Mouse (Mus musculus): ENCODE measurements around the gene Wwox. TPM values are rescaled to one million over a fixed set of nuclear protein-coding genes. Genes with fewer than 3 reads are reported as not detected.

Wwox gene
- polyA plus RNA-seq, 1 experiment from 2014 or later, result 12.1 TPM

DNA sequence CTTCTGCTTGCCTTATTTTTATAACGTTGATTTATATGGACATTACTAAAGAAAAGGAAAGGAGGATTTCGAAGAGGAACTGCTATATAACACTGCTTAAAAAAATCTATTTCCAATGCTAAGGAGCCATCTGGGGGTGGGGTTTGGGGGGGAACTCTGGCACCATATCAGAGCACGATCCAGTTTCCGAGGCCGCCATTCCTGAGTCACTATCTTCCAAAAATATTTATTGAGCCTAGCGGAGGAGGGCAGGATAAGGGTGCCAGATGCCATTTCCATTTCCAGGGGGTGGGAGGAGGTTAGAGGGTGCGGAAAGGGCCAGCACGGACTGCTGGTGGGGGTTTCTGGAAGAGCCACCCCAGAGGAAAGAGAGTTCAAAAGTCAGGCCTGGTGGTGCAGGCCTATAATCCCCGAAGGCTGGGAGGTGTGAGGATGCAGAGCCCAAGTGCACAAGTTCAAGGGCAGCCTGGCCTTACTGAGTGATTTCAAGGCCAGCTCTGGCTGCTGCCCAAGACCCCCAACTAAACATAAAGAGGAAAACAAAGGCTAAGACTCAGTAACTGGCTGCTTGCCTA lies 658.6 kb downstream of the Wwox start:
- Histone ChIP-seq H3K4me1 (peaks cover under 1% of the 10 kb centered on the region; the same call in 1 of the 2 replicates), H3K4me3 (no peak overlapping the region), H3K27me3 (ENCODE audit: poor library complexity, severe bottlenecking) (peaks cover 14% of the 10 kb centered on the region; the same call in 1 of the 2 replicates), H3K9me3 (no peaks in the 10 kb centered on the region), H3K27ac (no peak overlapping the region), H3K36me3 (replicated peaks) (no peaks in the 10 kb centered on the region)
- 91% methylated on average over 9 of the region's 9 CpGs for WGBS
- no peak for DNase-seq (ENCODE audit: extremely low spot score, low spot score)

DNA sequence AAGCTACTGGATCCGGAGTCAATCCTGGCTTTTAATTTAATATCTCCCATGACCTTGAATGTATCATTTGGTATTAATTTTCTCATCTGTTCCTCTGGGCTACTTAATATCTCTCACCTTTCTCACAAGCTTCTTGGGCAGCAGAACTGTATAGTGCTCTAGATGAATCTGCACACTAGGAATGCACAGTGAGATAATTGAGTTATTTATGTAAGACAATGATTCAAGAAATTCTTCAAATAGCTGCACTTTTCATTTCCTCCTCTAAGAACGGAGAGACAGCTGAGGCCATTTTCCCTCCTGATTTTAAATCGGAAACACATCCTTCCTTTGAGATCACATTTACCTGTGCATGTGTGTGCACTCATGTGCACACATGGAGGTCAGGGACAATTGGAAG lies 669.9 kb downstream of the Wwox start:
- Histone ChIP-seq H3K27me3 (ENCODE audit: poor library complexity, severe bottlenecking) (0 out of 2 replicates have a peak, but pooled peaks cover 5% of the 10 kb centered on the region), H3K9me3 (no peaks in the 10 kb centered on the region), H3K4me1 (peaks cover 64% of the 10 kb centered on the region), H3K27ac (no peak overlapping the region), H3K4me3 (no peak overlapping the region), H3K36me3 (replicated peaks) (no peaks in the 10 kb centered on the region)
- 76% methylated on average over 3 of the region's 3 CpGs for WGBS
- no peak for DNase-seq (ENCODE audit: extremely low spot score, low spot score)

DNA sequence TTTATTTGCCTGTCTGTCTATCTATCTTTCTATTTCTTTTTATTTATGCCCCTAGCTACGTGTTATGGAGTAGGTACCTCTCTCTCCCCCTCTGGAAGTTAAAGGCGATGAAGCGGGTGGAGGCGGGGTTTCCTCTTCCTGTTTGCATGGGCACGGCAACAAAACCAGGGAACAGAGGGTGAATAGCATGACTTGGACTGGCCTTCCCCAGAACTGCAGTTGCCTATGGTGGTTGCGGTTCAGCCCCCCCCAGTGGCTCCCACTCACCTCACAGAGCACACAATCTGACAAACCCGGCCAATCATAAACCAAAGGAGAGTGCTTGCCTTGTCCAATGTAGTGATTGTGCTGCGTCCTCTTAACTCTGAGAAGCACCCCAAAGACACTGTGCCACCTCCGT lies 671.0 kb downstream of the Wwox start:
- Histone ChIP-seq H3K27me3 (ENCODE audit: poor library complexity, severe bottlenecking) (0 out of 2 replicates have a peak, but pooled peaks cover 5% of the 10 kb centered on the region), H3K4me1 (peaks cover 67% of the 10 kb centered on the region), H3K4me3 (no peak overlapping the region), H3K27ac (no peak overlapping the region), H3K9me3 (no peaks in the 10 kb centered on the region), H3K36me3 (replicated peaks) (no peaks in the 10 kb centered on the region)
- DNase-seq (ENCODE audit: extremely low spot score, low spot score), result no peak
- WGBS, result 88% methylated on average over 9 of the region's 9 CpGs

DNA sequence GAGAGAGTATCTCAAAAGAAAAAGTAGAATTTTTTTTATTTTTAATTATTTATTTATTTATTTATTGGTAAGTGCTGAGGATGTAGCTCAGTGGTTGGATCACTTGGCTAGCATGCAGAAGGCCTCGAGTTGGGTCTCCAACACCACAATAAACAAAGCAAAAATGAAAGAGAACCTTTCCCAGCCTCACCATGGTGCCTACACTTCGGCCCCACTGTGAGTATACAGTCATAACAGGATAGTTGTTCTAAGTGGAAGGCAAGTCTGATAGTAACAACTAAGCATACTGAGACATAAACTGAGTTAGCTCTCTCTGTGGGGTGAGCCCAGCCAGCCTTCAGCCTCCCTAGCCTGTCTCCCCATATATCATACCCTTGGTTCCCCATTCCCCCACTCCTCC lies 672.6 kb downstream of the Wwox start:
- H3K27me3 ChIP-seq (ENCODE audit: poor library complexity, severe bottlenecking), result 0 out of 2 replicates have a peak, but pooled peaks cover 5% of the 10 kb centered on the region
- DNase-seq (ENCODE audit: extremely low spot score, low spot score), result no peak
- no peak overlapping the region for H3K4me3 ChIP-seq
- WGBS, result 90% methylated on average over 2 of the region's 2 CpGs
- H3K9me3 ChIP-seq, result no peaks in the 10 kb centered on the region
- no peaks in the 10 kb centered on the region for H3K36me3 ChIP-seq (replicated peaks)
- H3K4me1 ChIP-seq, result peaks cover 50% of the 10 kb centered on the region
- no peak overlapping the region for H3K27ac ChIP-seq

DNA sequence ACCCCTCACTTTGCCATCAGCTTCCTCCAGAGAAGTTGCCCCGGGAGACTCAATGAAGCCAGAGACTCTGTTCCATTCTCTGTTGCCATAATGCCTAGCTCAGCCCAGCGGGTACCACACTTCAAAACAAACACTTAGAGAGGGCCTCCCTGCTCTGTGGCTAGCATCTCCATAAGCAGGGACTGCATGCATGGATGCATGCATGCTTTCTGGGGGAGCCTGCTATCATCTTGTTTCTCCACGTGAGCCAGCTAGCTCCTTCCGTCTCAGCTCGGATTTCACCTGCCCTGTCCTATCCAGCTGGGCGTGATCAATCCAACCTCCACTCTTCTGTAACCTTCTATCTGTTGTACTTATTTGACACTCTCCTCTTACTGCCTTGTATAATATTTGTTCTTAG lies 675.0 kb downstream of the Wwox start:
- no peaks in the 10 kb centered on the region for H3K36me3 ChIP-seq (replicated peaks)
- H3K4me1 ChIP-seq, result peaks cover 26% of the 10 kb centered on the region
- H3K4me3 ChIP-seq, result no peak overlapping the region
- no peak overlapping the region for H3K27ac ChIP-seq
- H3K27me3 ChIP-seq (ENCODE audit: poor library complexity, severe bottlenecking), result no peaks in the 10 kb centered on the region
- DNase-seq (ENCODE audit: extremely low spot score, low spot score), result no peak
- WGBS, result 47% methylated on average over 6 of the region's 6 CpGs
- no peaks in the 10 kb centered on the region for H3K9me3 ChIP-seq

GRCm38 (mm10) chr8:115126081-115126480 lies 686.6 kb downstream of the Wwox start:
- H3K27ac ChIP-seq, result no peak overlapping the region
- DNase-seq (ENCODE audit: extremely low spot score, low spot score), result no peak
- WGBS, result 70% methylated on average over 7 of the region's 7 CpGs
- H3K4me1 ChIP-seq, result peaks cover 15% of the 10 kb centered on the region; the same call in 1 of the 2 replicates
- no peak overlapping the region for H3K4me3 ChIP-seq
- no peaks in the 10 kb centered on the region for H3K36me3 ChIP-seq (replicated peaks)
- H3K27me3 ChIP-seq (ENCODE audit: poor library complexity, severe bottlenecking), result no peaks in the 10 kb centered on the region; the same call in 1 of the 2 replicates
- H3K9me3 ChIP-seq, result no peaks in the 10 kb centered on the region

- Histone ChIP-seq H3K4me1 (peaks cover 15% of the 10 kb centered on the region; the same call in 1 of the 2 replicates), H3K36me3 (replicated peaks) (no peaks in the 10 kb centered on the region), H3K27me3 (ENCODE audit: poor library complexity, severe bottlenecking) (peaks cover 2% of the 10 kb centered on the region; the same call in 1 of the 2 replicates), H3K27ac (no peak overlapping the region), H3K4me3 (no peak overlapping the region), H3K9me3 (no peaks in the 10 kb centered on the region)
- 93% methylated on average over 5 of the region's 5 CpGs for WGBS
- DNase-seq (ENCODE audit: extremely low spot score, low spot score), result no peak
These were observed 687.2 kb downstream of the Wwox start for GRCm38 (mm10) chr8:115126674-115127073.

DNA sequence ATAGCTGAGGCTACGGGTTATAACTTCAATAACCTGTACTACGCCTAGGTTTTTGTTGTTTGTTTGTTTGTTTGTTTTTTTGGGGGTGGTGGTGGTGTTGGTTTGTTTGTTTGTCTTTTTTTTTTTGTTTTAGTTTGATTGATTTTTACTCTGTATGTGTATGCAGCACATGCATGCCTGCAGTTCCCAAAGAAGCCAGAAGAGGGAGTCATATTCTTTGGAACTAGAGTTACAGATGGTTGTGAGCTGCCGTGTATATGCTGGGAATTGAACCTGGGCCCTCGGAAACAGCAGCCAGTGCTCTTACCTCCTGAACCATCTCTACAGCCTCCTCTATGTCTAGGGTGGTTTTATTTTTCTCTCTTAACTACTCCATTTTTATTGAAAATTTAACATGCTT lies 689.9 kb downstream of the Wwox start:
- WGBS, result 91% methylated on average over 4 of the region's 4 CpGs
- H3K27me3 ChIP-seq (ENCODE audit: poor library complexity, severe bottlenecking), result peaks cover 10% of the 10 kb centered on the region
- no peak overlapping the region for H3K27ac ChIP-seq
- H3K9me3 ChIP-seq, result no peaks in the 10 kb centered on the region
- no peak for DNase-seq (ENCODE audit: extremely low spot score, low spot score)
- no peak overlapping the region for H3K4me3 ChIP-seq
- H3K4me1 ChIP-seq, result peaks cover 25% of the 10 kb centered on the region
- H3K36me3 ChIP-seq (replicated peaks), result no peaks in the 10 kb centered on the region

GRCm38 (mm10) chr8:115133119-115133518 lies 693.7 kb downstream of the Wwox start:
- Histone ChIP-seq H3K4me3 (no peak overlapping the region), H3K4me1 (peaks cover 19% of the 10 kb centered on the region), H3K9me3 (no peaks in the 10 kb centered on the region), H3K36me3 (replicated peaks) (no peaks in the 10 kb centered on the region), H3K27ac (no peak overlapping the region), H3K27me3 (ENCODE audit: poor library complexity, severe bottlenecking) (peaks cover 27% of the 10 kb centered on the region)
- no peak for DNase-seq (ENCODE audit: extremely low spot score, low spot score)
- 82% methylated on average over 17 of the region's 17 CpGs for WGBS

- DNase-seq (ENCODE audit: extremely low spot score, low spot score), result no peak
- 61% methylated on average over 7 of the region's 7 CpGs for WGBS
- peaks cover 29% of the 10 kb centered on the region for H3K27me3 ChIP-seq (ENCODE audit: poor library complexity, severe bottlenecking)
These were observed 694.3 kb downstream of the Wwox start for GRCm38 (mm10) chr8:115133711-115134218.

DNA sequence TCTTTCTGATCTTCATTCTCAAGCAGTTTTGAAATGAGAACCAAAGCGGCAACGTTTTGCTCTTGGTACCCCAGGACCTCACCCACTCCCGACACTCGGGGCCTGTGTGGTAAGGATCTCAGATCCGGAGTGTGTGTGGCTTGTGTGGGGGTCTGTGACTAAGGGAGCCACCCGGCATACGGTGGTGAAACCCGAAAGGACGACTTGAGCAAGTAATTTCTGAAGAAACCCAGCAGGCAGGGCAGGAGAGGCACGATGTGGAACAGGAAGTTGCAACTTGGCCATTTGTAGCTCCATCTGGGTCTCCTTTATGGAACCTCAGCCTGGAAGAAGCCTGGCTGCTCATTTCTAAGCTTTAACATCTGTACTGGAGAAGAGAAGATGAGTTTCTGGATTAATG lies 697.4 kb downstream of the Wwox start:
- H3K4me3 ChIP-seq, result no peak overlapping the region
- DNase-seq (ENCODE audit: extremely low spot score, low spot score), result no peak
- H3K27me3 ChIP-seq (ENCODE audit: poor library complexity, severe bottlenecking), result peaks cover 29% of the 10 kb centered on the region
- H3K27ac ChIP-seq, result no peak overlapping the region
- WGBS, result 90% methylated on average over 10 of the region's 10 CpGs
- H3K9me3 ChIP-seq, result no peaks in the 10 kb centered on the region
- peaks cover 32% of the 10 kb centered on the region for H3K4me1 ChIP-seq
- no peaks in the 10 kb centered on the region for H3K36me3 ChIP-seq (replicated peaks)

More at GRCm38 (mm10) chr8:115133711-115134218, 694.3 kb downstream of the Wwox start:
- peaks cover 19% of the 10 kb centered on the region for H3K4me1 ChIP-seq
- H3K4me3 ChIP-seq, result no peak overlapping the region
- H3K9me3 ChIP-seq, result no peaks in the 10 kb centered on the region
- H3K36me3 ChIP-seq (replicated peaks), result no peaks in the 10 kb centered on the region
- H3K27ac ChIP-seq, result no peak overlapping the region

GRCm38 (mm10) chr8:115141614-115142013 lies 702.2 kb downstream of the Wwox start:
- Histone ChIP-seq H3K36me3 (replicated peaks) (no peaks in the 10 kb centered on the region), H3K27ac (no peak overlapping the region), H3K4me1 (peaks cover 46% of the 10 kb centered on the region), H3K9me3 (no peaks in the 10 kb centered on the region), H3K4me3 (no peak overlapping the region), H3K27me3 (ENCODE audit: poor library complexity, severe bottlenecking) (peaks cover 57% of the 10 kb centered on the region)
- WGBS, result 63% methylated on average over 8 of the region's 8 CpGs
- DNase-seq (ENCODE audit: extremely low spot score, low spot score), result no peak

DNA sequence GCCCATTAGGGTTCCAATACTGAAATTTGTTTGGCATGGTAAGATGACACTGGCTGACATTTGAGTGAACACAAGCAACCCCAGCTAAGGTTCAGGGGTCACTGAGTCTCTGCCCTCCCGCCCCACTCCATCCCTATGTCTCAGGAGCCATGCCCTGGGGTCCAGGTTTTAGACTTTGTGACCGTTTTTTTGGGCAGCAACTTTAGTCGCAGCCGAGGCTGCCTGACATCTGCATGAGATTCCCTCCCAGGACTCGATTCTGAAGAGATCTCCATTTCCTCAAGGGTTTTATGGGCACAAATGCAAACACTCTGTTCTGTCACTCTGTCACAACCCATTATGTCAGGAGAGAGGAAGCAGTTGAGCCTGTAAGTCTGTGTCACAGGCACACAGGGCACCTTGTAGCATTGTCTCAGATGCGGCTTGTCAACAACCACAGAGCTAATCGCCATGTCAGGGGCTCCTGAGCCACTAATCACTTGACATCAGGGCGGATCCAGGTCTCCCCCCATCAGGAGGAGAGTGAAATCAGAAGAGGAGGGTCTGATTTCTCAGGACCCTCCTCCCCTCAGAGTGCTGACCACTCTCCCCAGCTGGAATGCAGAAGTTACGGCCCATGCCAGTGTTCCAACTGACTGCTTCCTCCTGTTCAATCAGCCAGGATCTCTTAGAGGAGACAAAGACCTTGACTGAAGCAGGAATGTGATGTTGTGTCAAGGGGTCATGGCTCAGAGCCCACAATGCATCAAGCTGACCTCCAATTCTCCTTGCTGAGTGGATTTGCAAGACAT lies 704.3 kb downstream of the Wwox start:
- no peak for DNase-seq (ENCODE audit: extremely low spot score, low spot score)
- no peaks in the 10 kb centered on the region for H3K36me3 ChIP-seq (replicated peaks)
- peaks cover 66% of the 10 kb centered on the region for H3K27me3 ChIP-seq (ENCODE audit: poor library complexity, severe bottlenecking)
- peak overlapping the region; percentile 44; the same call in 1 of the 2 replicates for H3K27ac ChIP-seq
- H3K4me3 ChIP-seq, result no peak overlapping the region
- H3K9me3 ChIP-seq, result no peaks in the 10 kb centered on the region
- peaks cover 53% of the 10 kb centered on the region for H3K4me1 ChIP-seq
- 48% methylated on average over 9 of the region's 9 CpGs for WGBS
